Mouse (Mus musculus) B cell, adult 2 months (primary cell): Measurements from ENCODE around the gene 1700016H13Rik.

Source experiments
- DNase-seq, 2 experiments: peaks; one replicate each; pipeline ENCODE4 v3.0.0; 2022

Gene 1700016H13Rik

DNA sequence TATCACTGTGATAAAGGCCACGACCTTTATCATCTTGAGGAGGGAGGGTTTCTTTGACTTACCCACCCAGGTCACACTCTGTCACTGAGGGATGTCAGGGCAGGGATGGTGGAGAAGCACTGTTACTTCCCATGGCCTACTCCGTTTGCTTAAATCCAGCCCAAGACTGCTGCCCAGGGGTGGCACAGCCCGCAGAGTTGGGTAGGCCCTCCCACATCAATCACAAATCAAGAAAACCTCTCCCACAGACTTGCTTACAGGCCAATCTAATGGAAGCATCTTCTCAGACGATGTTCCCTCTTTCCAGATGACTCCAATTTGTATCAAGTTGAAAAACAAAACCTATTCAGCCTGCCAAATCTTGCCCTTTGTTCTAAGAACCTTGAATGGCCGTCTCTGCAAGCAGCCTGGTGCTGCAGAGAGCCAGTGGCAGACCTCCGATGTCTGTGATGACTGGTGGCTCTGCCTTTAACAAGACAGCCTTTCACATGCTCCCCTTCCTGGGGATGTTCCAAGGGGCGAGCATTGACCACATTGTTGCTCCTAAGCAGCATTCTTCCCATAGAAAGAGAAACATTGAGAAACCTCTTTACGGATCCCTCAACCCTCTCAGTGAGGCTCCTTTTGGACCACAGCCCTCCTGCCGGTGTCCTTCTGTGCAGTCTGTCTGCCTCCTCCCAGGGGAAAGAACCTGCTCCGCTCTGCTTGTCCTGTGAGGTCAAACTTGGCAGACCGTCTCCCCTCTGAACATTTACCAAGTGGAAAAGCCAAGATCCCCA lies 52.5 kb downstream of the 1700016H13Rik start:
- DNase-seq: no peak

DNA sequence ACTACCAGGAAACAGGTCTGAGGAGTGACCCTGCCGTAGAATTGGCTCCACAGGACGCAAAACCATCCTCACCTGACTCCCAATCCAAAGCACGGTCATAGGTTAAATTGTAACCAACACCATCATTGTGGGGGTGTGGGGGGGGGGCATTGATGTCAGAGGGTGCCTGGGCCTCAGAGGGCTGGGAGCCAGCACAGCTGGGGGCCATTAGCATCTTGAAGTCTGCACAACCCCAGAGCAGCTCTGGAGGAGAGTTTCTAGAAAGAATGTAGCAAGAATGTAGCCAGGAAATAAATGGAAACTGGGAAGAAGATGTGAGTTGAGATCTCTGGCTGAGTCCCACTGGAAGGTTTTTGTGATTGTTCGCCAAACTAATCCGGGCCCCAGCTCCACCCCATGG lies 56.9 kb downstream of the 1700016H13Rik start:
- DNase-seq: no peak

DNA sequence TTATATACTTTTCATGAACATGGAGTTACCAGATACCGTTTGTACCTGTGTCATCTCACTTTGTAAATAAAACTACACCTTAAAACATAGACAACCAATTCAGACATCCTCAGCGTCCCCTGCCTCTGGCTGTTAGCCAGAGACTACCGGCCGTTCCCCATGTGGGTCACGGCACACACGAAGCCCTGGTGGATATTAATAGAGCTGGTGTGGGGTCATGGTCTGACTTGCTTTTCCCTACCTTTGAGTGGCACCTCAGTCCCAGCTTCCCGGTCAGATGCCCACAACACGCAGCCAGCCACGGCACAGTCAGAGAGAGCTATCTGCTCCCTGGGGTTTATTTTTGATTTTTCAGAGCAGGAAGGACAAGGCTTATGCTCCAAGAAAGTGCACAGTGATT lies 57.5 kb downstream of the 1700016H13Rik start:
- no peak for DNase-seq
